Mouse (Mus musculus) MN1 (cell line): Measurements from ENCODE around the gene Zfp385a.

ENCODE experiments used
- DNase-seq: peaks from one replicate; pipeline ENCODE4 v3.0.0-alpha.2; 2016; ENCODE audit warnings: low spot score

Zfp385a gene

GRCm38 (mm10) chr15:103363809-103364208 lies 23.9 kb upstream of the Zfp385a start:
- DNase-seq, result no peak

DNA sequence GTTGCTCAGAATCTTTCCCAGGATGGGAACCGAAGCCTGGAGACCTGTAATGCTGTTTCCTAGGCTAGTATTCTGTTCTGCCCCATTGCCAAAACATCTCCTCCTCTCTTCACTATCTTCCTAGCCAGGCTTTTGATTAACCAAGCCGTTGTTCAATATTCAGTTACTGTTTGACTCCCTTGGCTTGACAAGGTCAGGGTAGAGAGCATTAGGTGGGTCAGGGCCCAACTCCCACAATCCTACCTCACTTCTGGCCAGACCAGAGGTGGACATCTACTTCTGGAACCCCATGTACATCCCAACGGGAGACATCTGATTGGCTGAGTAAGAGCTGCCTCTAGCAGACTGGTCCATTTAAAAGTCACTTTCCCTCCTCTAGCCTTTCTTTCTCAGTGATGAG lies 23.1 kb upstream of the Zfp385a start:
- DNase-seq, result no peak

DNA sequence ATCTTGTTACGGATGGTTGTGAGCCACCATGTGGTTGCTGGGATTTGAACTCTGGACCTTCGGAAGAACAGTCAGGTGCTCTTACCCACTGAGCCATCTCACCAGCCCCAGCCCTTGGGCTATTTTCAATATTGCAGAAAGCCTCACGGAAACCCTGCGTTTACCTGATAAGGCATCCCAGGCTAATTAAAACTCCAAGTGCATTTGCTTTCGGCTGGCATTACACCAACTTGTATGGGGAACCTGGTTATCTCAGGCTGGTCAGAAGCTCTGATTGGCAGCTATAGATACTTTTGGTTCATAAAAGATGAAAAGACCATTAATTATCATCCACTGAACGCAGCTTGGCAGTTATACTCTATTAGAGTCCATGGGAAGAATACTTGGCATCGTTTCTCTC lies 22.4 kb upstream of the Zfp385a start:
- no peak for DNase-seq

DNA sequence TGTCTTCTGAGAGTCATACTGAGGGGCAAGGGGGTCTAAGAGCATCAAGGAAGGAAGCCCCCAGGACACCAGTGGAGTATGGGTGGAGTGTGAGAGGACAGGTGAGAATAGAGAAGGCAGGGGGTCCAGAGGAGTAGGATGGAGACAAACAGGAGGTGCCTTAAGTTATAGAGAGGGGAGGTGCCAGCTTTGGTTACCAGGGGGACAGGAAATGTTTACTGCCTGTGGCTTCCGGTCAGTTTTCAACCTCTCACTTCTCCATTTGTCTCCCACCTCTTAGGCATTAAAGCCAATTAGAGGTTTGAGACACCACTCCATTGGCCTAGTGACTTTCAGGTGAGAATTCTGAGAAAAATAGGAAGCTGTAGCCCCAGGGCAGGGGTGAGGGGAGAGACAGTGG lies 21.4 kb upstream of the Zfp385a start:
- no peak for DNase-seq

DNA sequence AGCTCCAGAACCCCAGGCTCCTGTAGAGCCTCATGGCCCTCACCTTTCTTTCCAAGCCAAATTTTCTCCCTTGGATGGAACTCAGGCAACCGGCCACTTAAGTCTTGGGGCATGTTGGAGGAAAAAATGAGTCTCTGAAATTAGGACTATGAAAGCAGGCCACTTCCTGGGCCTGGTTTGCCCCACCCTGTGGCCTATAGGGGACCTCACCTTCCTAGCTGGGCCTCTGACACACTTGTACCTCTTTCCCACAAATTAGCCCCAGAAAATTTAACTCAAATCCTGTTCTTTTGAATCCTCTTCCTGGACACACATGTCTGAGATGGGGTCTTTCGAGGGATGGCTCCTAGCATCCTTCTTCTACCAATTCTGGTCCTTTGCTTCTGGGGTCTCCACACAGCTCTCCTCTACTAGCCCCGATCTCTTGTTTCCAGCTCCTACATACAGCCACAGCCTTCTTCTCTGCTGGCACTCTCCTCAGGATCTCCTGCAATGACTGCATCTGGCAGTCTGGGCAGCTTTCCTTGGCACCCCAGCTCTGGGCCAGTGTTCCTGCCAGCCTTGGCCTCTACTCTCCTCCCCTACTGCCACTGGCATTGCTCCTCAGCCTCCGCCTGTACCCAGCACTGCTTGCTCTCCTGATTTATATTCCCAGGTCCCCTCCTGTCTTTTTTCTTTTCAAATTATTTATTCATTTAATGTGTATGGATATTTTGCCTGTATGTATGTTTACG lies 20.1 kb upstream of the Zfp385a start:
- DNase-seq, result no peak

DNA sequence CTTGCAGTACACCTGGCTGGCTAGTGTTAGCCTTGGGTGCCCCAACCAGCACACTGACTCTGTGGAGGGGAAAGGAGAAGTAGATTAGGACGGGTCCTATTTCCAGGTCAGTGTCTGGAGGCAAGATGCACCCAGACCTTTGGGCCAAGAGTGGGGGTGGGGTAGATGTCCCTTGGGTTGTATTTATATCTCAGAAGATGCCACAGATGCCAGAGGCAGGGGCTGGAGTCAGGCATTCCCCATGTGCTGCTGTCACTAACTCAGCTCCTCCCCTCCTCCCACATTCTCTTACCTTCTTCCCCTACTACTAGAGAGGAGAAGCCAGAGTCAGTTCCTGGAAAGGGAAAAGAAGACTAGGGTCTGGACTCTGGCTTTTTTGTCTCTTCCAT lies 19.2 kb upstream of the Zfp385a start:
- peak; percentile 34 for DNase-seq

GRCm38 (mm10) chr15:103358278-103359121 lies 18.6 kb upstream of the Zfp385a start:
- DNase-seq, result peak; percentile 80

DNA sequence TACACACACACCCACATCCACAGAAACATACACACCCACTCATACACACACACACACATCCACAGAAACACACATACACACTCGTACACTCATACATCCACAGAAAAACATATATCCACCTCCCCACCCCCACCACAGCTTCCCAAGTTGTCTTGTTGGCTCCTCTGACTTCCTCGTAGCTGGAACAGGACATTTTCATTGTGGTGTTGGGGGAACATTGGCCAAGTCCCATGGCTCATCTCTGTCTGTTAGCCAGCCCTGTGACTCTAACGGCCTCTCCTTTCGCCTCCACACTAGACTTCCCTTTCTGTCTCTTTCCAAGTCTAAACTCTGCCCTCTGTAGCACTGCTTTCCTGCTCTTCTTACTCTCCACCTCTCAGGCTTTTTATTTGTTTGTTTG lies 17.9 kb upstream of the Zfp385a start:
- no peak for DNase-seq

- DNase-seq, result no peak
Measured at GRCm38 (mm10) chr15:103356130-103356529, 16.2 kb upstream of the Zfp385a start.

DNA sequence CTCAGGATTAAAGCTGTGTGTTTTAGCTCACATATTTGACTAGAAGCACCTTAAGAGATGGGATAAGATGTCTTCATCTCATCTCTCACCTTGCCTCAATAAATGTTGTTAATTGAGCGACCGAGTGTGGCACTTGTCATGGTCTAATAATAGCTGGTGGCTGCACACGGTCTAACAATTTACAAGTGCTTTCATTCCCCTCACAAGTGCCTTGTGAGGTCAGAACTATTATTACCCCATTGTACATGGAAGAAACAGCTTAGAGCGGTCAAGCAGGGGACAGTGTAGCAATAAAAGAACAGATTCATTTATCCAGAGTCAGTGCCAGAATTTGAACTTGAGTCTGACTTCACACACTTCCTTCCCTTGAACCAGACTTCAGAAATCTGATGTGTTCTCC lies 15.5 kb upstream of the Zfp385a start:
- no peak for DNase-seq

DNA sequence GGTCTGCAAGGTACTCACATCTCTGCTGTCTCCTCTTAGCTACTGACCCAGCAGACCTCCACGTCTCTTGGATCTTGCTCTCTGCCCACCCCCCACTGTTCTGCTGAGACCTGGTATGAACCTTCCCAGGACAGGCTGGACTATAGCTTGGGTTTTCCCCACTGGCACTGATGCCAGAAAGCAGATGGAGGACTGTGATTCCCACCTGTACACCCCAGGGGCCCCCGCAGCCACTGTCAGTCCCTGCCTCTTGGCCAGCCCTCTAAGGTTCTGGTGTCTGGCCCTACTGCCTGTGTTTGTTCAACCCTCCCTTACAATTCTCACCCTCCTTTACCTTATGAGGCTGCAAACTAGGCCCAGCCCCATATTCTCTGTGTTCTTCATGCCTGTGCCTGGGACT lies 14.8 kb upstream of the Zfp385a start:
- no peak for DNase-seq

- DNase-seq, result no peak
Measured at GRCm38 (mm10) chr15:103353511-103354256, 13.8 kb upstream of the Zfp385a start.

DNA sequence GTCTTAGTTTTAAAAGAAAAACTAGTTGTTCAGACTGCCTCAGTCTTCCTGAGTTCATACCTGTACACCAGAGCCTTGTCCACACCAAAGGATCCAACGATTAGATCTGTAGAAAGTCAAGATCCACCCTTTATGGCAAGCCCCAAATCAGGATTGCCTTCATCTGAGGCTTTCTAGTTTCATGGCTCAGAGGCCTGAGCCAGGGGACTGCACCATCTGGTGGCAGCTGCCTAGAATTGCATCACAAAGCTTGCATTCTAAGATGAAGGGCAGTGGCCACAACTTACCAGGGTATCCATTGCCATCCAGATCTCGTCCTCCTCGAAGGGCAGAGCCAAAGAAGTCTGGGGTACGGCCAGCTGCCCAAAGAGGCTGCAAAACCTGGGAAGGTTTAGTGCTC lies 13.0 kb upstream of the Zfp385a start:
- peak; percentile 82 for DNase-seq

GRCm38 (mm10) chr15:103347275-103347684 lies 7.4 kb upstream of the Zfp385a start:
- peak; percentile 89 for DNase-seq

DNA sequence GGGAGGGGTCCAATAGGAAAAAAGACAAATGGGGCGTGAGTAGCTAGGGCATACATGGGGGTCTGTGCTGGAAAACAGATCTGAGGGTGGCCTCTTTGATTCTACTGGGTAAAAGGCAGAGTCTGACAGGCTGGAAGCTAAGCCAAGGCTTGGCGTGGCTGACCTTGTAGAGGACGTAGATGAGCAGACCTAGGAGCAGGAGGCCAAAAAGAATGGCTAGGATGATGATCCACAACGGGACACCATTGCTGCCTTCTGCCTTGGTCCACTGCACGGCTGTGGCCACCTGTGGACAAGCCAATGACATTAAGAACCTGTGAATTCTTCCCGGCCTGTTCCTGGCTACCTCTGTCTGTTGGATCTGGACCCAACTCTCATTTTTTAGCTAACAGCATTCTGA lies 5.9 kb upstream of the Zfp385a start:
- DNase-seq, result no peak

GRCm38 (mm10) chr15:103343556-103343955 lies 3.7 kb upstream of the Zfp385a start:
- DNase-seq, result no peak

DNA sequence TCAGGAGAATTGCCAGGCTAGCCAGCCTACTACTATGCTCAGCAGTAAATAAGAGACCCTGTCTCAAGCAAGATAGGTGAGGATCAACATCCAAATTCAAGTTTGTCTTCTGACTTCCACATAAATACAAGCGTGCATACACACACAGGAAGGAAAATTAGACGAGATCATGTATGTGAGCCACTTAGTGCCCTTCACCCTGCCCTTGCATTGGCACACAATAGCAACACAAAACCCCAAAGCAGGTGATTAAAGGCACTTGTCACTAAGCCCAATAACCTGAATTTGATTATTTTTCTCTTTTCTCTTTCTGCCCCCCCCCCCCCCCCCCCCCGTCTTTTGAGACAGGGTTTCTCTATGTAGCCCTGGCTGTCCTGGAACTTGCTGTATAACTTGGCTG lies 3.1 kb upstream of the Zfp385a start:
- no peak for DNase-seq

- peak; percentile 90 for DNase-seq
Measured at GRCm38 (mm10) chr15:103342415-103342814, 2.5 kb upstream of the Zfp385a start.

- DNase-seq, result no peak
Measured at GRCm38 (mm10) chr15:103341547-103341946, 1.7 kb upstream of the Zfp385a start.

GRCm38 (mm10) chr15:103340786-103341185 lies 893 bp upstream of the Zfp385a start:
- DNase-seq, result peak; percentile 53

DNA sequence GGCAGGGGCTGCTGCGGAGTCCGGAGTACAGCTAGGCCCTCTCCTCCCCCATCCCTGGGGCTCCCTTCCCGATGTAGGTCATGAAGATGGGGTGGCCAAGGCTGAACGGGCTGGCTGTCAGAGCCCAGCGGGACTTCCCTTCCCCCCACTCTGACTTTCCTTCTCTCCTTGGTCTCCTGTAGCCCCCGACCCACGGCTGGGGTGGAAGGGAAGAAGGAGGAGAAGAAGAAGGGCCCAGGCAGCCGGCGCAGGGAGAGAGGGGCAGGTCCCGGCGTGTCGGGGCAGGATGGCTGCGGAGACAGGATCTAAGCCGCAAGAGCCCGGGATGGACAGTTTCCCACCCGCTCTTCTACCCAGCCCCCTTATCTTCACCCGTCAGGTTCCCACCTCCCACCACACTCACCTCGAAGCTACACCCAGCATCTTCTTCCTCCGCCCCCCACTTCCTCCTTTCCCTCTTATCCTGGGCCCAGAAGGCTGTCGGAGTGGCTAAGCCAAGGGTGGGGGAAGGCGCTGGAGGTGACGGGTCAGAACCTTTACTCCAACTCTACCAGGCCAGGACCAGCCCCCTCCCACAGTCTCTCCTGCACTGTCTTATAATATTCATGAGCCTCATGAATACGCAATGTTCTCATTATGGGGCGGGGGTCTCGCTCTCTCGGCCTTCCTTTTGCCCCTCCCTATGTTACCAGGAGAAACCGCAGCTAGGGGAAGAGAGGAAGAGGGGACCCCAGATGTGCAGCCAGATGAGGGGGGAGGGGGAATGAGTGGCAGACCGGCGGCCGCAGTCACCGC lies 530 bp downstream of the Zfp385a start:
- DNase-seq, result no peak

- no peak for DNase-seq
Measured at GRCm38 (mm10) chr15:103338829-103339165, 1.1 kb downstream of the Zfp385a start.
